Mouse (Mus musculus) cerebellum, postnatal 10 days (tissue): ENCODE data around the gene Hils1.
A peak's percentile ranks its signal among the peaks of the same experiment; 100 is the strongest.
"Not testable (repeated sequence)": the region's sequence is repeated elsewhere in the genome, so short reads cannot be mapped to it uniquely, and the experiment has no call there.

Source experiments
- DNase-seq, 2 experiments: peaks; one replicate each; pipeline ENCODE4 v3.0.0; 2021; ENCODE audit warnings: mixed read lengths in 2 of 2

Hils1 gene

GRCm38 (mm10) chr11:94957693-94958064 lies 9.7 kb upstream of the Hils1 start:
- DNase-seq: peak; percentile 47 to 53

- DNase-seq: peak; percentile 91 to 94
Measured at GRCm38 (mm10) chr11:94958065-94958858, 9.1 kb upstream of the Hils1 start.

- DNase-seq: no peak
Measured at GRCm38 (mm10) chr11:94962534-94963101, 4.8 kb upstream of the Hils1 start.

- peak; percentile 47 to 64 for DNase-seq
Measured at GRCm38 (mm10) chr11:94968187-94968586, 794 bp downstream of the Hils1 start.

- DNase-seq: not testable (repeated sequence)
Measured at GRCm38 (mm10) chr11:94969709-94970108, 2.3 kb downstream of the Hils1 start.

- peak; percentile 87 to 93 for DNase-seq
Measured at GRCm38 (mm10) chr11:94970210-94970943, 3.0 kb downstream of the Hils1 start.

GRCm38 (mm10) chr11:94971895-94972615 lies 4.7 kb downstream of the Hils1 start:
- DNase-seq: peak; percentile 64 to 71

- peak in 1 of 2 experiments; percentile 28 for DNase-seq
Measured at GRCm38 (mm10) chr11:94972887-94973286, 5.5 kb downstream of the Hils1 start.

GRCm38 (mm10) chr11:94973313-94973712 lies 5.9 kb downstream of the Hils1 start:
- DNase-seq: peak; percentile 42 to 58

- DNase-seq: no peak
Measured at GRCm38 (mm10) chr11:94974951-94975350, 7.6 kb downstream of the Hils1 start.

- peak in 1 of 2 experiments; percentile 11 for DNase-seq
Measured at GRCm38 (mm10) chr11:94976199-94976598, 8.8 kb downstream of the Hils1 start, which contains the start of gene Sgca. Sgca (minus strand) TSS chr11:94976327.

- peak; percentile 75 to 78 for DNase-seq
Measured at GRCm38 (mm10) chr11:94978178-94978915, 11.0 kb downstream of the Hils1 start.

- DNase-seq: peak; percentile 97 to 98
Measured at GRCm38 (mm10) chr11:94978947-94979346, 11.6 kb downstream of the Hils1 start.

- peak in 1 of 2 experiments; percentile 24 for DNase-seq
Measured at GRCm38 (mm10) chr11:94979462-94980179, 12.2 kb downstream of the Hils1 start.

GRCm38 (mm10) chr11:94985140-94985539 lies 17.7 kb downstream of the Hils1 start:
- DNase-seq: no peak

GRCm38 (mm10) chr11:94985822-94986221 lies 18.4 kb downstream of the Hils1 start:
- DNase-seq: peak; percentile 38 to 50

- DNase-seq: no peak
Measured at GRCm38 (mm10) chr11:94986435-94986834, 19.0 kb downstream of the Hils1 start.

- peak in 1 of 2 experiments; percentile 6 for DNase-seq
Measured at GRCm38 (mm10) chr11:94987341-94987740, 19.9 kb downstream of the Hils1 start.

- DNase-seq: peak; percentile 42 to 50
Measured at GRCm38 (mm10) chr11:94987851-94988250, 20.5 kb downstream of the Hils1 start.

- DNase-seq: peak; percentile 58 to 64
Measured at GRCm38 (mm10) chr11:94988780-94989561, 21.6 kb downstream of the Hils1 start.
